Mouse (Mus musculus): ENCODE results near the gene Tex10.
"Not testable (repeated sequence)": the region's sequence is repeated elsewhere in the genome, so short reads cannot be mapped to it uniquely, and the experiment has no call there.

Gene Tex10

GRCm38 (mm10) chr4:48405724-48406491 is 67.4 kb downstream of the Tex10 start:
- DNase-seq (ENCODE audit: low spot score in 2 of 2) = not testable (repeated sequence)

GRCm38 (mm10) chr4:48403066-48403640 is 70.1 kb downstream of the Tex10 start:
- DNase-seq (ENCODE audit: low spot score in 2 of 2) = no peak

GRCm38 (mm10) chr4:48396949-48397348 is 76.3 kb downstream of the Tex10 start:
- no peak for DNase-seq (ENCODE audit: low spot score in 2 of 2)

- DNase-seq (ENCODE audit: low spot score in 2 of 2) = no peak
Measured at GRCm38 (mm10) chr4:48382506-48382905, 90.8 kb downstream of the Tex10 start.

GRCm38 (mm10) chr4:48380940-48381339 is 92.3 kb downstream of the Tex10 start:
- DNase-seq (ENCODE audit: low spot score in 2 of 2) = peak; percentile 20 to 70
